Mouse (Mus musculus): Measurements from ENCODE around the gene Cdk11b. TPM values are rescaled to one million over a fixed set of nuclear protein-coding genes. Genes with fewer than 3 reads are reported as not detected.

Gene Cdk11b
- 72.9 and 83.6 TPM in 2 replicates for polyA plus RNA-seq (2014; fragmentation: Nextera tagmentation; extraction: Ambion mirVana)

GRCm38 (mm10) chr4:155624338-155625291, at the start of gene Cdk11b:
Gene Cdk11b (plus strand): TSS chr4:155624854.
- Histone ChIP-seq H3K9me3 (ENCODE audit: control insufficient read depth, low read length) (no peaks in the 10 kb centered on the region), H3K27ac (ENCODE audit: low read depth, low read length) (peak within 1 kb of the TSS; percentile 69), H3K36me3 (ENCODE audit: control insufficient read depth, insufficient read depth, low read length) (peaks cover 7% of the 10 kb centered on the region; the same call in 1 of the 2 replicates), H3K9ac (ENCODE audit: low read length) (peak within 1 kb of the TSS; percentile 83), H3K27me3 (ENCODE audit: control insufficient read depth, insufficient read depth, low read length) (no peaks in the 10 kb centered on the region), H3K4me1 (ENCODE audit: control insufficient read depth, insufficient read depth, low read length) (peaks cover 11% of the 10 kb centered on the region), H3K4me3 (ENCODE audit: low read depth, low read length) (peak within 1 kb of the TSS; percentile 94), H3K4me2 (peak within 1 kb of the TSS; percentile 85)
- ATAC-seq (ENCODE audit: low FRiP score) = peak; percentile 100
- DNase-seq (ENCODE audit: low spot score, missing footprints) = peak; percentile 100
- WGBS = under 1% methylated on average over 84 of the region's 84 CpGs

GRCm38 (mm10) chr4:155574931-155575330, 49.7 kb upstream of the Cdk11b start:
- Histone ChIP-seq H3K4me3 (ENCODE audit: low read depth, low read length) (no peak overlapping the region), H3K9ac (ENCODE audit: low read length) (no peak overlapping the region), H3K9me3 (ENCODE audit: control insufficient read depth, low read length) (no peaks in the 10 kb centered on the region), H3K27me3 (ENCODE audit: control insufficient read depth, insufficient read depth, low read length) (no peaks in the 10 kb centered on the region), H3K4me1 (ENCODE audit: control insufficient read depth, insufficient read depth, low read length) (no peaks in the 10 kb centered on the region), H3K4me2 (no peak overlapping the region), H3K36me3 (ENCODE audit: control insufficient read depth, insufficient read depth, low read length) (0 out of 2 replicates have a peak, but pooled peaks cover 3% of the 10 kb centered on the region), H3K27ac (ENCODE audit: low read depth, low read length) (no peak overlapping the region)
- WGBS = 93% methylated on average over 11 of the region's 11 CpGs
- no peak for DNase-seq (ENCODE audit: low spot score, missing footprints)
- no peak for ATAC-seq (ENCODE audit: low FRiP score)

GRCm38 (mm10) chr4:155575521-155575920, 49.1 kb upstream of the Cdk11b start:
- DNase-seq (ENCODE audit: low spot score, missing footprints) (no peak), ATAC-seq (ENCODE audit: low FRiP score) (no peak)
- Histone ChIP-seq H3K9me3 (ENCODE audit: control insufficient read depth, low read length) (no peaks in the 10 kb centered on the region), H3K27ac (ENCODE audit: low read depth, low read length) (no peak overlapping the region), H3K9ac (ENCODE audit: low read length) (no peak overlapping the region), H3K4me1 (ENCODE audit: control insufficient read depth, insufficient read depth, low read length) (no peaks in the 10 kb centered on the region), H3K27me3 (ENCODE audit: control insufficient read depth, insufficient read depth, low read length) (no peaks in the 10 kb centered on the region), H3K4me2 (no peak overlapping the region), H3K4me3 (ENCODE audit: low read depth, low read length) (no peak overlapping the region), H3K36me3 (ENCODE audit: control insufficient read depth, insufficient read depth, low read length) (0 out of 2 replicates have a peak, but pooled peaks cover 3% of the 10 kb centered on the region)
- WGBS = 93% methylated on average over 8 of the region's 8 CpGs

GRCm38 (mm10) chr4:155577132-155577531, 47.5 kb upstream of the Cdk11b start:
- H3K27ac ChIP-seq (ENCODE audit: low read depth, low read length) = no peak overlapping the region
- ATAC-seq (ENCODE audit: low FRiP score) (no peak), DNase-seq (ENCODE audit: low spot score, missing footprints) (no peak)
- no peak overlapping the region for H3K4me2 ChIP-seq
- 96% methylated on average over 9 of the region's 9 CpGs for WGBS
- no peaks in the 10 kb centered on the region for H3K27me3 ChIP-seq (ENCODE audit: control insufficient read depth, insufficient read depth, low read length)
- no peaks in the 10 kb centered on the region for H3K4me1 ChIP-seq (ENCODE audit: control insufficient read depth, insufficient read depth, low read length)
- H3K36me3 ChIP-seq (ENCODE audit: control insufficient read depth, insufficient read depth, low read length) = 0 out of 2 replicates have a peak, but pooled peaks cover 3% of the 10 kb centered on the region
- no peak overlapping the region for H3K9ac ChIP-seq (ENCODE audit: low read length)
- no peak overlapping the region for H3K4me3 ChIP-seq (ENCODE audit: low read depth, low read length)
- no peaks in the 10 kb centered on the region for H3K9me3 ChIP-seq (ENCODE audit: control insufficient read depth, low read length)

GRCm38 (mm10) chr4:155577741-155578140, 46.9 kb upstream of the Cdk11b start:
- Histone ChIP-seq H3K36me3 (ENCODE audit: control insufficient read depth, insufficient read depth, low read length) (0 out of 2 replicates have a peak, but pooled peaks cover 3% of the 10 kb centered on the region), H3K27ac (ENCODE audit: low read depth, low read length) (no peak overlapping the region), H3K9ac (ENCODE audit: low read length) (no peak overlapping the region), H3K4me3 (ENCODE audit: low read depth, low read length) (no peak overlapping the region), H3K4me2 (no peak overlapping the region), H3K27me3 (ENCODE audit: control insufficient read depth, insufficient read depth, low read length) (no peaks in the 10 kb centered on the region), H3K9me3 (ENCODE audit: control insufficient read depth, low read length) (no peaks in the 10 kb centered on the region), H3K4me1 (ENCODE audit: control insufficient read depth, insufficient read depth, low read length) (no peaks in the 10 kb centered on the region)
- 90% methylated on average over 5 of the region's 5 CpGs for WGBS
- ATAC-seq (ENCODE audit: low FRiP score) = no peak
- DNase-seq (ENCODE audit: low spot score, missing footprints) = no peak

GRCm38 (mm10) chr4:155578336-155579125, 46.1 kb upstream of the Cdk11b start:
- no peak for DNase-seq (ENCODE audit: low spot score, missing footprints)
- 91% methylated on average over 7 of the region's 7 CpGs for WGBS

GRCm38 (mm10) chr4:155580420-155580819, 44.2 kb upstream of the Cdk11b start:
- 39% methylated on average over 1 of the region's 1 CpGs for WGBS
- Histone ChIP-seq H3K4me3 (ENCODE audit: low read depth, low read length) (no peak overlapping the region), H3K9me3 (ENCODE audit: control insufficient read depth, low read length) (no peaks in the 10 kb centered on the region), H3K4me1 (ENCODE audit: control insufficient read depth, insufficient read depth, low read length) (no peaks in the 10 kb centered on the region), H3K4me2 (no peak overlapping the region), H3K9ac (ENCODE audit: low read length) (no peak overlapping the region), H3K36me3 (ENCODE audit: control insufficient read depth, insufficient read depth, low read length) (peaks cover 12% of the 10 kb centered on the region; the same call in 1 of the 2 replicates), H3K27ac (ENCODE audit: low read depth, low read length) (no peak overlapping the region), H3K27me3 (ENCODE audit: control insufficient read depth, insufficient read depth, low read length) (no peaks in the 10 kb centered on the region)
- DNase-seq (ENCODE audit: low spot score, missing footprints) (peak; percentile 97), ATAC-seq (ENCODE audit: low FRiP score) (no peak)

More at GRCm38 (mm10) chr4:155578336-155579125, 46.1 kb upstream of the Cdk11b start:
- Histone ChIP-seq H3K27ac (ENCODE audit: low read depth, low read length) (no peak overlapping the region), H3K4me3 (ENCODE audit: low read depth, low read length) (no peak overlapping the region), H3K9ac (ENCODE audit: low read length) (no peak overlapping the region), H3K36me3 (ENCODE audit: control insufficient read depth, insufficient read depth, low read length) (0 out of 2 replicates have a peak, but pooled peaks cover 3% of the 10 kb centered on the region), H3K4me1 (ENCODE audit: control insufficient read depth, insufficient read depth, low read length) (no peaks in the 10 kb centered on the region), H3K4me2 (no peak overlapping the region), H3K27me3 (ENCODE audit: control insufficient read depth, insufficient read depth, low read length) (no peaks in the 10 kb centered on the region), H3K9me3 (ENCODE audit: control insufficient read depth, low read length) (no peaks in the 10 kb centered on the region)
- no peak for ATAC-seq (ENCODE audit: low FRiP score)

GRCm38 (mm10) chr4:155582279-155582905, 42.3 kb upstream of the Cdk11b start:
- no peak overlapping the region for H3K4me3 ChIP-seq (ENCODE audit: low read depth, low read length)
- H3K27me3 ChIP-seq (ENCODE audit: control insufficient read depth, insufficient read depth, low read length) = no peaks in the 10 kb centered on the region
- no peak overlapping the region for H3K9ac ChIP-seq (ENCODE audit: low read length)
- H3K4me1 ChIP-seq (ENCODE audit: control insufficient read depth, insufficient read depth, low read length) = no peaks in the 10 kb centered on the region
- H3K36me3 ChIP-seq (ENCODE audit: control insufficient read depth, insufficient read depth, low read length) = peaks cover 19% of the 10 kb centered on the region; the same call in 1 of the 2 replicates
- H3K9me3 ChIP-seq (ENCODE audit: control insufficient read depth, low read length) = no peaks in the 10 kb centered on the region
- 88% methylated on average over 6 of the region's 6 CpGs for WGBS
- H3K4me2 ChIP-seq = no peak overlapping the region
- H3K27ac ChIP-seq (ENCODE audit: low read depth, low read length) = no peak overlapping the region
- DNase-seq (ENCODE audit: low spot score, missing footprints) = no peak
- ATAC-seq (ENCODE audit: low FRiP score) = no peak
